Mouse (Mus musculus) forelimb bud, embryonic 11.5 days (tissue): ENCODE results near the gene Cpa4.

Experiments
- DNase-seq: peaks from one replicate; pipeline ENCODE4 v3.0.0-alpha.2; 2012; ENCODE audit warnings: low read depth, low spot score

The Cpa4 gene

GRCm38 (mm10) chr6:30624763-30625162, 56.6 kb downstream of the Cpa4 start:
- no peak for DNase-seq

- DNase-seq: no peak
Observed at GRCm38 (mm10) chr6:30628152-30628551, 60.0 kb downstream of the Cpa4 start.

- no peak for DNase-seq
Observed at GRCm38 (mm10) chr6:30629989-30630388, 61.8 kb downstream of the Cpa4 start.

GRCm38 (mm10) chr6:30635361-30635862, 67.2 kb downstream of the Cpa4 start:
- no peak for DNase-seq

GRCm38 (mm10) chr6:30636186-30636842, 68.1 kb downstream of the Cpa4 start:
- DNase-seq: no peak

GRCm38 (mm10) chr6:30638674-30639268, 70.6 kb downstream of the Cpa4 start, which contains the start of gene Cpa1:
Gene Cpa1 (plus strand): TSS chr6:30639218.
- no peak for DNase-seq
